Mouse (Mus musculus) liver, adult 2 months (tissue): Measurements from ENCODE around the gene Ulk2.

Experiments used
- CTCF ChIP-seq: fragments of 200-500 bp; IDR thresholded peaks from 2 replicates; pipeline ENCODE4 v1.5.1; 2011; ENCODE audit warnings: low read depth, low read length, control low read depth
- POLR2A ChIP-seq: fragments of 200-500 bp; IDR thresholded peaks from 2 replicates; pipeline ENCODE4 v1.6.1; 2011; ENCODE audit warnings: low read length, control low read depth; ENCODE audit not compliant: insufficient read depth; ENCODE audit errors: extremely low read depth

- TF ChIP-seq POLR2A (no peak), CTCF (no peak)
Observed at GRCm38 (mm10) chr11:61793441-61793840, 61.4 kb downstream of the Ulk2 start.
